Mouse (Mus musculus) small intestine, adult 2 months (tissue): ENCODE measurements around the gene Cntnap2. TPM values are rescaled to one million over a fixed set of nuclear protein-coding genes. Genes with fewer than 3 reads are reported as not detected.
"Not testable (repeated sequence)": the region's sequence is repeated elsewhere in the genome, so short reads cannot be mapped to it uniquely, and the experiment has no call there.

Experiments used
- H3K27ac ChIP-seq: fragments of 200-500 bp; 2 replicates; pipeline ENCODE4 v1.5.1; 2012; ENCODE audit warnings: low read depth, low read length, control low read depth, inconsistent platforms; ENCODE audit not compliant: insufficient read depth
- H3K27me3 ChIP-seq: fragments of 200-500 bp; 2 replicates; pipeline ENCODE4 v1.6.1; 2012; ENCODE audit warnings: mild to moderate bottlenecking, moderate library complexity, low read length, inconsistent platforms; ENCODE audit not compliant: control insufficient read depth, insufficient read depth
- H3K36me3 ChIP-seq: fragments of 200-500 bp; 2 replicates; pipeline ENCODE4 v1.6.1; 2012; ENCODE audit warnings: mild to moderate bottlenecking, low read length, control low read depth, inconsistent platforms; ENCODE audit not compliant: control insufficient read depth, insufficient read depth
- H3K4me1 ChIP-seq: fragments of 200-500 bp; 2 replicates; pipeline ENCODE4 v1.6.1; 2012; ENCODE audit warnings: low read length, inconsistent platforms, mixed read lengths; ENCODE audit not compliant: control insufficient read depth, insufficient read depth, insufficient read length
- H3K4me3 ChIP-seq: fragments of 200-500 bp; 2 replicates; pipeline ENCODE4 v1.5.1; 2012; ENCODE audit warnings: low read depth, mild to moderate bottlenecking, control low read depth, inconsistent platforms, low read length, moderate library complexity
- CTCF ChIP-seq: fragments of 200-500 bp; IDR thresholded peaks from 2 replicates; pipeline ENCODE4 v1.5.1; 2012; ENCODE audit warnings: low read depth, mild to moderate bottlenecking, control low read depth, inconsistent platforms, low read length, moderate library complexity, mixed read lengths; ENCODE audit not compliant: insufficient replicate concordance, insufficient read length; ENCODE audit errors: extremely low read depth
- POLR2A ChIP-seq: fragments of 200-500 bp; IDR thresholded peaks from 2 replicates; pipeline ENCODE4 v1.6.1; 2012; ENCODE audit warnings: low read depth, mild to moderate bottlenecking, control low read depth, inconsistent platforms, low read length, moderate library complexity
- WGBS: fragments of 180-500 bp; shearing (Covaris S2); methylation state at CpG from one replicate; pipeline ENCODE4 v1.1.7; 2018; 5-methylcytosine and 5-hydroxymethylcytosine counted together
- polyA plus RNA-seq: library from polyadenylated mRNA; depleted of rRNA; stranded (reverse); fragments of >200 nt; gene quantifications from 2 replicates; pipeline ENCODE4 v1.2.3, GENCODE M21; 2012

The Cntnap2 gene
- polyA plus RNA-seq, 1 experiment = 0.20 TPM

DNA sequence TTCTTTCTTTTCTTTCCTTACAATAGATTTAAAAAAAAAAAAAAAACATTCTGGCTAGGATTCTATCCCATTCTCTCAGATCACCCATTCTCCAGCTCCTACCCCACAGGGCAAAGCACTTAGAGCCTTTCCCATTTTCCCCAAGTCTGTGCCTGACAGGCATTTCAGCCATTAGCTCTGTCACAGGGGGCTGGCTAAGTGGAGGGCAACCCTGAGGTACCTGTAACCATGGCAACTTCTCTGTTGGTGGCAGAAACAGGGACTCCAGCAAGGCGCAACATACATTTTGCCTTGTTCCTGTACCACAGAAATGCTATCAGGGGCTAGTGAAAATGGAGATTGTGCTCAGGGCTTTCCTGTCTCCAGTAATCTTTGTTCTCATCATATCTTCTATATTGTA lies 2220.0 kb downstream of the Cntnap2 start:
- Histone ChIP-seq H3K4me1 (peaks cover 3% of the 10 kb centered on the region; the same call in 1 of the 2 replicates), H3K4me3 (no peak overlapping the region), H3K27ac (no peak overlapping the region), H3K36me3 (no peaks in the 10 kb centered on the region), H3K27me3 (no peaks in the 10 kb centered on the region)
- 78% methylated on average over 1 of the region's 1 CpGs for WGBS
- no peak for TF ChIP-seq POLR2A

- H3K4me1 ChIP-seq = peaks cover 3% of the 10 kb centered on the region; the same call in 1 of the 2 replicates
- H3K36me3 ChIP-seq = no peaks in the 10 kb centered on the region
- H3K27ac ChIP-seq = no peak overlapping the region
- TF ChIP-seq POLR2A (no peak), CTCF (no peak)
- no peaks in the 10 kb centered on the region for H3K27me3 ChIP-seq
- no peak overlapping the region for H3K4me3 ChIP-seq
Measured at GRCm38 (mm10) chr6:47281584-47281983, 2222.4 kb downstream of the Cntnap2 start.

DNA sequence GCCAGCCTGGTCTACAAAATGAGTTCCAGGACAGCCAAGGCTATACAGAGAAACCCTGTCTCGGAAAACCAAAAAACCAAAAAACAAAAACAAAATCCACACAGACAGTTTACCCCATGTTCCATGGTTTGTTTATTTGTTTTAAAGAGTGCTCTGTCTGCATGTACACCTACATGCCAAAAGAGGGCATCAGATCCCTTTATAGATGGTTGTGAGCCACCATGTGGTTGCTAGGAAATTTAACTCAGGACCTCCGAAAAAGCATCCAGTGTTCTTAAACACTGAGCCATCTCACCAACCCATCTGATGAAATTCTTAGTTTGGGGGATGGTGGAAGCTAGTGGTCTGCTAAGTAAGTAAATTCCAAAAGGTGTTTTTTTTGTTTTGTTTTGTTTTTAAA lies 2225.6 kb downstream of the Cntnap2 start:
- TF ChIP-seq CTCF (no peak), POLR2A (no peak)
- peaks cover 3% of the 10 kb centered on the region; the same call in 1 of the 2 replicates for H3K4me1 ChIP-seq
- H3K36me3 ChIP-seq = no peaks in the 10 kb centered on the region
- H3K4me3 ChIP-seq = no peak overlapping the region
- H3K27me3 ChIP-seq = no peaks in the 10 kb centered on the region
- whole genome bisulfite sequencing = 49% methylated on average over 2 of the region's 2 CpGs
- H3K27ac ChIP-seq = no peak overlapping the region

- no peak overlapping the region for H3K27ac ChIP-seq
- no peaks in the 10 kb centered on the region for H3K36me3 ChIP-seq
- TF ChIP-seq POLR2A (no peak), CTCF (no peak)
- no peaks in the 10 kb centered on the region for H3K27me3 ChIP-seq
- H3K4me1 ChIP-seq = peaks cover 3% of the 10 kb centered on the region; the same call in 1 of the 2 replicates
- 26% methylated on average over 1 of the region's 1 CpGs for WGBS
- no peak overlapping the region for H3K4me3 ChIP-seq
Measured at GRCm38 (mm10) chr6:47285742-47286141, 2226.6 kb downstream of the Cntnap2 start.

GRCm38 (mm10) chr6:47286247-47286967 lies 2227.2 kb downstream of the Cntnap2 start:
- not testable (repeated sequence) for H3K27ac ChIP-seq, H3K27me3 ChIP-seq, H3K4me1 ChIP-seq, H3K4me3 ChIP-seq, H3K36me3 ChIP-seq
- WGBS = 41% methylated on average over 12 of the region's 12 CpGs

DNA sequence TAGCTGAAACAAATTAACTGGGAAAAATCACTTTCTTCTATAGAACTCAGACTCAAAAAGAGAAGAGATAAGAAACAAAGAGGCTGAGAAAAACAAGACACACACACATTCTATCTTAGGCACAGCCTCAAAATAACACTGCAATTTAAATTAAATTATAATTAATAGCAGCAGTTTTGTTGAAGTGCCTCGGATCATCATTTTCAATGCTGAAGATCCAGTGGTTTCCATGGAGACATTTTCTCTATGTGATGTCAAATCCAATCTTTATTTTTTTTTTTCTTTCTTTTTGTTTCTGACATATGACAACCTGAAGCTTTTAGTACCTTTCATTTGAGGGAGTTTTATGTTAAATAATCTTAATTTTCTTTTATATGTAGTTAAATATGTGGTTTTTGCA lies 2228.6 kb downstream of the Cntnap2 start:
- 79% methylated on average over 1 of the region's 1 CpGs for WGBS
- H3K4me1 ChIP-seq = peaks cover 3% of the 10 kb centered on the region; the same call in 1 of the 2 replicates
- H3K27ac ChIP-seq = no peak overlapping the region
- H3K36me3 ChIP-seq = no peaks in the 10 kb centered on the region
- H3K27me3 ChIP-seq = no peaks in the 10 kb centered on the region
- no peak overlapping the region for H3K4me3 ChIP-seq
- no peak for TF ChIP-seq POLR2A

DNA sequence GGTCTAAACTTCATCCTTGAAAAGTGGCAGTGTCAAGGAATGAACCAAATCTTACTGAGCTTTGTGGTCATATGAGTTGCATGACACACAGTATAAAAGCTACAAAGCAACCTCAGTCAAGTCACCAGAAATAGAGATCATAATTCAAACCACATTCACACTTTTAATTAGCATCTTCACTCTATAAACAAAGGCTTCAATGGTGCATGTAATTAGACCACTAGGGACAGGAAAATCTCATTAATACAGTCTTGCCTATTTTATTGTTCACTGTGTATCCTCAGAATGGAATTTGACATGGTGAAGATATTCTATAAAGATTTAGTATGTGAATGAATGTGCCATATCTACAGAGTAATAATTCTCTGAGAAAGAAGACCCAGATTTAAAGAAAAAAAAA lies 2232.8 kb downstream of the Cntnap2 start:
- H3K27ac ChIP-seq = no peak overlapping the region
- TF ChIP-seq CTCF (no peak), POLR2A (no peak)

GRCm38 (mm10) chr6:47292437-47292836 lies 2233.3 kb downstream of the Cntnap2 start:
- Histone ChIP-seq H3K27me3 (no peaks in the 10 kb centered on the region), H3K4me3 (no peak overlapping the region), H3K4me1 (no peaks in the 10 kb centered on the region; the same call in 1 of the 2 replicates), H3K36me3 (no peaks in the 10 kb centered on the region), H3K27ac (no peak overlapping the region)
- TF ChIP-seq CTCF = no peak
- WGBS = 72% methylated on average over 3 of the region's 3 CpGs

More for the DNA sequence above, 2232.8 kb downstream of the Cntnap2 start:
- H3K36me3 ChIP-seq = no peaks in the 10 kb centered on the region
- no peak overlapping the region for H3K4me3 ChIP-seq
- no peaks in the 10 kb centered on the region for H3K27me3 ChIP-seq
- H3K4me1 ChIP-seq = no peaks in the 10 kb centered on the region; the same call in 1 of the 2 replicates
